Mouse (Mus musculus): ENCODE results near the gene Agfg2.

DNA sequence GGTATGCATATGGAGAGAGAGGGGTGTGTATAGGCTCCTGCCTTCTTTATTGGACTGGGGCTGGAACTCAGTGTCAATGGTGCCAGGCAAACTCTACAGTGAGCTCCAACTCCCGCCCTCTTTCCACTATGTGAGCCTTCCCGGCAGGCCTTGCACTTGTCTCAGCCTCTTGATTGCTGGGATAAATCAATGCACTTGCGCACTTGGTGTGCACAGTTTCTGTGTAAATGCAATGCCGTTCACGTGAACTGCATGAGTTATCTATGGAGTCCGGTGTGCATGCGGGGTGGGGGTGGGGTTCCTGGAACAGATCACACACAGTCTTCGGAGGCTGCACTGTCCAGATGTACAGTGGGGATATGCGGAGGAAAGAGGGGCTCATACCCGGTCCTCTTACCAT lies 31.2 kb downstream of the Agfg2 start:
- TF ChIP-seq CTCF (conservative IDR thresholded peaks at IDR 0.05; ENCODE audit: low read length) (no peak), NANOG (IDR thresholded peaks at IDR 0.05; ENCODE audit: borderline replicate concordance, low read length) (no peak), POU5F1 (IDR thresholded peaks at IDR 0.05; ENCODE audit: borderline replicate concordance, low read length) (no peak)
